Mouse (Mus musculus): ENCODE data around the gene Gpsm3. TPM values are rescaled to one million over a fixed set of nuclear protein-coding genes. Genes with fewer than 3 reads are reported as not detected.

Gpsm3 gene
- total and polyA plus RNA-seq, 3 experiments: 3.9 to 6.4 (median 5.2) TPM

GRCm38 (mm10) chr17:34597566-34598095, 8.0 kb downstream of the Gpsm3 start, which contains the start of gene Ager:
TSS of gene Ager (plus strand) at chr17:34597862.
- H3K36me3 ChIP-seq (ENCODE audit: control insufficient read depth, insufficient read depth, low read length): no peaks in the 10 kb centered on the region
- no peaks in the 10 kb centered on the region for H3K27me3 ChIP-seq (ENCODE audit: control insufficient read depth, insufficient read depth, low read length)
- no peak within 1 kb of the TSS for H3K27ac ChIP-seq
- no peak for TF ChIP-seq CTCF (IDR thresholded peaks at IDR 0.05)
- TF ChIP-seq EP300 (IDR thresholded peaks at IDR 0.05; ENCODE audit: insufficient read depth, low read depth, low read length): no peak
- TF ChIP-seq POLR2A (IDR thresholded peaks at IDR 0.05; ENCODE audit: insufficient read depth, low read depth, low read length): no peak
- H3K9ac ChIP-seq (ENCODE audit: low read depth, low read length): no peak within 1 kb of the TSS
- intact Hi-C loops (cut with DNase I): loop anchor here (10.0 kb wide), 1 partner anchor 673 kb away; the partner anchor contains the start of gene Rgl2
- H3K79me2 ChIP-seq (replicated peaks; ENCODE audit: control insufficient read depth, insufficient read depth, low read length): no peaks in the 10 kb centered on the region
- H3K4me3 ChIP-seq: no peak within 1 kb of the TSS
- peaks cover 4% of the 10 kb centered on the region; the same call in 1 of the 2 replicates for H3K4me1 ChIP-seq (ENCODE audit: control insufficient read depth, insufficient read depth, low read length)
- 21% methylated on average over 6 of the region's 6 CpGs for WGBS
- DNase-seq: no peak

- no peaks in the 10 kb centered on the region for H3K36me3 ChIP-seq (ENCODE audit: control insufficient read depth, insufficient read depth, low read length)
- no peak for DNase-seq
- H3K27me3 ChIP-seq (ENCODE audit: control insufficient read depth, insufficient read depth, low read length): no peaks in the 10 kb centered on the region
- intact Hi-C loops (cut with DNase I): loop anchor here (10.0 kb wide), 2 partner anchors 485 to 675 kb away; partner anchors contain the start of genes H2-DMa and Rgl2
- no peak overlapping the region for H3K27ac ChIP-seq
- no peak for TF ChIP-seq EP300 (IDR thresholded peaks at IDR 0.05; ENCODE audit: insufficient read depth, low read depth, low read length)
- no peak for TF ChIP-seq CTCF (IDR thresholded peaks at IDR 0.05)
- TF ChIP-seq POLR2A (IDR thresholded peaks at IDR 0.05; ENCODE audit: insufficient read depth, low read depth, low read length): no peak
- no peak overlapping the region for H3K9ac ChIP-seq (ENCODE audit: low read depth, low read length)
- H3K79me2 ChIP-seq (replicated peaks; ENCODE audit: control insufficient read depth, insufficient read depth, low read length): no peaks in the 10 kb centered on the region
- no peak overlapping the region for H3K4me3 ChIP-seq
- WGBS: 82% methylated on average over 9 of the region's 9 CpGs
- peaks cover under 1% of the 10 kb centered on the region; the same call in 1 of the 2 replicates for H3K4me1 ChIP-seq (ENCODE audit: control insufficient read depth, insufficient read depth, low read length)
Observed at GRCm38 (mm10) chr17:34599891-34600290, 10.3 kb downstream of the Gpsm3 start.

- no peaks in the 10 kb centered on the region for H3K27me3 ChIP-seq (ENCODE audit: control insufficient read depth, insufficient read depth, low read length)
- peaks cover 3% of the 10 kb centered on the region for H3K4me1 ChIP-seq (ENCODE audit: control insufficient read depth, insufficient read depth, low read length)
- peaks cover 2% of the 10 kb centered on the region for H3K79me2 ChIP-seq (replicated peaks; ENCODE audit: control insufficient read depth, insufficient read depth, low read length)
- H3K36me3 ChIP-seq (ENCODE audit: control insufficient read depth, insufficient read depth, low read length): no peaks in the 10 kb centered on the region
- TF ChIP-seq CTCF (IDR thresholded peaks at IDR 0.05) (no peak), EP300 (IDR thresholded peaks at IDR 0.05; ENCODE audit: insufficient read depth, low read depth, low read length) (no peak), POLR2A (IDR thresholded peaks at IDR 0.05; ENCODE audit: insufficient read depth, low read depth, low read length) (no peak)
- H3K27ac ChIP-seq: no peak overlapping the region
- intact Hi-C loops (cut with DNase I): loop anchor here (10.0 kb wide), 1 partner anchor 487 kb away; the partner anchor contains the start of gene H2-DMa
- DNase-seq: no peak
- WGBS: 83% methylated on average over 12 of the region's 12 CpGs
- no peak overlapping the region for H3K4me3 ChIP-seq
- H3K9ac ChIP-seq (ENCODE audit: low read depth, low read length): no peak overlapping the region
Observed at GRCm38 (mm10) chr17:34601796-34602195, 12.2 kb downstream of the Gpsm3 start.

- peak; percentile 92 to 98 for DNase-seq
- peaks cover 2% of the 10 kb centered on the region for H3K79me2 ChIP-seq (replicated peaks; ENCODE audit: control insufficient read depth, insufficient read depth, low read length)
- WGBS: under 1% methylated on average over 30 of the region's 30 CpGs
- peak within 1 kb of the TSS; percentile 91 for H3K27ac ChIP-seq
- no peaks in the 10 kb centered on the region for H3K36me3 ChIP-seq (ENCODE audit: control insufficient read depth, insufficient read depth, low read length)
- peak within 1 kb of the TSS; percentile 89 for H3K4me3 ChIP-seq
- no peaks in the 10 kb centered on the region for H3K27me3 ChIP-seq (ENCODE audit: control insufficient read depth, insufficient read depth, low read length)
- peak within 1 kb of the TSS; percentile 82 for H3K9ac ChIP-seq (ENCODE audit: low read depth, low read length)
- peaks cover 4% of the 10 kb centered on the region for H3K4me1 ChIP-seq (ENCODE audit: control insufficient read depth, insufficient read depth, low read length)
- TF ChIP-seq EP300 (IDR thresholded peaks at IDR 0.05; ENCODE audit: insufficient read depth, low read depth, low read length) (0 out of 2 replicates have a peak, but pooled peaks have one; percentile 10), POLR2A (IDR thresholded peaks at IDR 0.05; ENCODE audit: insufficient read depth, low read depth, low read length) (peak; percentile 77), CTCF (IDR thresholded peaks at IDR 0.05) (no peak)
- intact Hi-C loops (cut with DNase I): loop anchor here (1.0 to 10.0 kb wide), 2 partner anchors 38 to 489 kb away; partner anchors contain the start of gene H2-DMa
Observed at GRCm38 (mm10) chr17:34603375-34604060, 13.9 kb downstream of the Gpsm3 start, which contains the start of gene Rnf5. TSS of gene Rnf5 (minus strand) at chr17:34603690.

GRCm38 (mm10) chr17:34604061-34604508, 14.5 kb downstream of the Gpsm3 start, which contains the start of gene Agpat1:
TSS of gene Agpat1 (plus strand) at chr17:34604262.
- peak within 1 kb of the TSS; percentile 82 for H3K9ac ChIP-seq (ENCODE audit: low read depth, low read length)
- H3K4me1 ChIP-seq (ENCODE audit: control insufficient read depth, insufficient read depth, low read length): peaks cover 4% of the 10 kb centered on the region
- peak; percentile 93 for TF ChIP-seq POLR2A (IDR thresholded peaks at IDR 0.05; ENCODE audit: insufficient read depth, low read depth, low read length)
- no peak for TF ChIP-seq CTCF (IDR thresholded peaks at IDR 0.05)
- peak; percentile 11; the same call in 1 of the 2 replicates for TF ChIP-seq EP300 (IDR thresholded peaks at IDR 0.05; ENCODE audit: insufficient read depth, low read depth, low read length)
- no peaks in the 10 kb centered on the region for H3K36me3 ChIP-seq (ENCODE audit: control insufficient read depth, insufficient read depth, low read length)
- intact Hi-C loops (cut with DNase I): loop anchor here (10.0 kb wide), 1 partner anchor 489 kb away; the partner anchor contains the start of gene H2-DMa
- under 1% methylated on average over 35 of the region's 35 CpGs for WGBS
- peak within 1 kb of the TSS; percentile 91 for H3K27ac ChIP-seq
- no peaks in the 10 kb centered on the region for H3K27me3 ChIP-seq (ENCODE audit: control insufficient read depth, insufficient read depth, low read length)
- H3K4me3 ChIP-seq: peak within 1 kb of the TSS; percentile 89
- peaks cover 2% of the 10 kb centered on the region for H3K79me2 ChIP-seq (replicated peaks; ENCODE audit: control insufficient read depth, insufficient read depth, low read length)
- peak; percentile 94 to 99 for DNase-seq
